Mouse (Mus musculus) hindbrain, embryonic 15.5 days (tissue): Measurements from ENCODE around the gene Atp5d. TPM values are rescaled to one million over a fixed set of nuclear protein-coding genes. Genes with fewer than 3 reads are reported as not detected.

Experiments
- ATAC-seq: fragments of 200-750 bp; cut with Nextera tagmentation; 2 replicates; pipeline ENCODE4 v1.8.0; 2017; ENCODE audit warnings: low read depth, moderate number of reproducible peaks, moderate TSS enrichment; ENCODE audit not compliant: low FRiP score
- H3K27ac ChIP-seq: fragments of 300-500 bp; sonication (generic); replicated peaks from 2 replicates; pipeline ENCODE4 v1.5.1; 2015; ENCODE audit warnings: mild to moderate bottlenecking, inconsistent platforms
- H3K27me3 ChIP-seq: fragments of 300-500 bp; sonication (generic); 2 replicates; pipeline ENCODE4 v1.6.1; 2015; ENCODE audit warnings: control low read depth, inconsistent platforms
- H3K36me3 ChIP-seq: fragments of 300-500 bp; sonication (generic); 2 replicates; pipeline ENCODE4 v1.6.1; 2015; ENCODE audit warnings: control low read depth, inconsistent platforms
- H3K4me1 ChIP-seq: fragments of 300-500 bp; sonication (generic); replicated peaks from 2 replicates; pipeline ENCODE4 v1.6.1; 2015; ENCODE audit warnings: control low read depth, inconsistent platforms
- H3K4me2 ChIP-seq: fragments of 300-500 bp; sonication (generic); 2 replicates; pipeline ENCODE4 v1.6.1; 2015; ENCODE audit warnings: moderate library complexity, mild to moderate bottlenecking, inconsistent platforms
- H3K4me3 ChIP-seq: fragments of 300-500 bp; sonication (generic); 2 replicates; pipeline ENCODE4 v1.5.1; 2015; ENCODE audit warnings: mild to moderate bottlenecking, inconsistent platforms
- H3K9ac ChIP-seq: fragments of 300-500 bp; sonication (generic); 2 replicates; pipeline ENCODE4 v1.6.1; 2015; ENCODE audit warnings: inconsistent platforms
- H3K9me3 ChIP-seq: fragments of 300-500 bp; sonication (generic); 2 replicates; pipeline ENCODE4 v1.6.1; 2016; ENCODE audit warnings: control low read depth, inconsistent platforms
- WGBS: fragments of 180-500 bp; shearing (Covaris S2); methylation state at CpG from one replicate; pipeline ENCODE4 v1.1.7; 2015; 5-methylcytosine and 5-hydroxymethylcytosine counted together
- polyA plus RNA-seq: library from polyadenylated mRNA; unstranded; fragments of >200 nt; fragmentation: Nextera tagmentation; extraction: Ambion mirVana; gene quantifications from 2 replicates; pipeline ENCODE4 v1.2.1, GENCODE M21; 2015

Gene Atp5d
- polyA plus RNA-seq, 1 experiment from 2014 or later: 517 TPM

DNA sequence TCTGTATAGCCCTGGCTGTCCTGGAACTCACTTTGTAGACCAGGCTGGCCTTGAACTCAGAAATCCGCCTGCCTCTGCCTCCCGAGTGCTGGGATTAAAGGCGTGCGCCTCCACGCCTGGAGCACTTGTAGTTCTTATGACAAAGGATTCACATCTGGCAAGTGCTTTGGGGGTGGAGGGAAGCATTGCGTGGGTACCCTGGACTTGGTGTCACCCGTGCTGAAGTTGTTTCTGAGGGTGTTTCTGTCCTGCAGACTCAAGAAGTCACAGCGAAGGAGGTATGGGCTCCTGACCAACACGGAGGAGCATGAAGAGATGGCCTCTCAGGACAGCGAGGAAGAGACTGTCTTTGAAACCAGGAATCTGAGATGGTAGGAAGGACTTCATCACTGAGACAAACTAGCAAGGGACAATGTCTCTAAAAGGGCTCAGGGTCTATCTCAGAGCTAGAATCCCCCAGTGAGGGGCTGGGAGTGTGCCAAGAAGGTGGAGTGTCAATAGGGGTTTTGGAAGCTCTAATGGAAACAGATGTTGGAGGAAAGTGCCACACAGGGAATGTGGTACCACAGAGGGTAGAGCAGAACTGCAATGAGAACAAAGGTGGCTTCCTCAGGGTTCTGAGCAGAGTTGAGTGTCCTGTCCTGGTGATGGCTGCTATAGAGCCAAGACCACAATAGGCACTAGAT is 35.7 kb downstream of the Atp5d start:
- H3K27me3 ChIP-seq: no peaks in the 10 kb centered on the region
- peaks cover 39% of the 10 kb centered on the region for H3K4me1 ChIP-seq
- H3K9me3 ChIP-seq: no peaks in the 10 kb centered on the region
- H3K9ac ChIP-seq: no peak overlapping the region
- H3K36me3 ChIP-seq: peaks cover 25% of the 10 kb centered on the region
- ATAC-seq: no peak
- no peak overlapping the region for H3K4me3 ChIP-seq
- no peak overlapping the region for H3K27ac ChIP-seq
- H3K4me2 ChIP-seq: no peak overlapping the region
- WGBS: 88% methylated on average over 10 of the region's 10 CpGs

DNA sequence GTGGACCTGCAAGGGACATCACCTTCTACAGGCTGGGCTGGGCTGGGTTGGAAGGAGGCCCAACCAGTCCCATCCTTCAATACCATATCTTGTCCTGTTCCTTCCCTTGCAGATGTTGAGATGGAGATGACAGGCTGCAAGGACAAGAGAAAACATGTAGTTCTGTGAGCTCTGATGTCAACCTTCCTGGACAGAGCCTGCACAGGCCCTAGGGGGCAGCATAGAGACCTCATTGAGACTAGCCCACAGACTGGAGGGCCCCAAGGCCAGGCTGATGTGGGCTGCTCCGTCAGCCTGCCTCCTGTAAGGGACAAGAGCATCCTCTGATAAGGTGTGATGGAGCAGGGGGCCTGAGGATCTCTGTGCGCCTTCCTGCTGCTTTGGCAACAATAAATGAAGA is 36.3 kb downstream of the Atp5d start:
- H3K4me1 ChIP-seq: peaks cover 33% of the 10 kb centered on the region
- H3K4me3 ChIP-seq: no peak overlapping the region
- no peak for ATAC-seq
- H3K9me3 ChIP-seq: no peaks in the 10 kb centered on the region
- no peak overlapping the region for H3K9ac ChIP-seq
- no peak overlapping the region for H3K27ac ChIP-seq
- H3K36me3 ChIP-seq: peaks cover 25% of the 10 kb centered on the region
- no peaks in the 10 kb centered on the region for H3K27me3 ChIP-seq
- WGBS: 44% methylated on average over 2 of the region's 2 CpGs
- H3K4me2 ChIP-seq: no peak overlapping the region

DNA sequence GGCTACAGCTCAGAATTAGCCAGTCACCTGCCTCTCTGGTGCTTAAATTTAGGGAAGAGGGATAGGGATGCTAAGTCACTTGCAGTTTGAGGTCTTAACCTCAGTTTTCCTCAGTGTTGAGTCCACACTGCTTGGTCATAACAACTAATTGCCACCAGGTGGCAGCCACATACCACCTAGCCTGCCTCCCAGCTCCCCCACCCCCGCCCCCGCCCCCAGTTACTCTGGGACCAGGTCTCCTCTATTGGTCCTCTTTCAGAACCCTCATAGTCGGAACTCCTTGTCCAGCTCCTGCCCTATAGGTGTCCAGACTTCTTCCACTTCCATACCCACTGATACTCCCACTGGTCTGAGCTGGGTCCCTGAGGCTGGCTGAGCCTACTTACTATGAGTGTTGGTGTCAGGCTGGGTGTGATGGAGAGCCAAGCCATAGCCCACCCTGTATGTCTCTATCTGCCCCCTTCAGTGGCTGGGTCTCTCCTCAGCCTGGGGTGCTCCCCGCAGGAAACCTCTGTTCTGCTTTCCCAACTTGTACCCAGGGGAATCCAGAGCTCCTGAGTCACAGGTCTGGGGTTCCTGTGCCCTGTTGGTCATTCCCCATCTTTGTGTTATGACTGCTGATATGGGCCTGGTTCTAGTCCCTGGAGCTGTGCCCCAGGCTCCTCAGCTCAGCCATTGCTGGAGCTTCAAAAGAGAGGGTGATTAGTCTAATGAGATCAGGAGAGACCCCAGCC is 37.3 kb downstream of the Atp5d start:
- Histone ChIP-seq H3K4me2 (no peak overlapping the region), H3K36me3 (peaks cover 17% of the 10 kb centered on the region), H3K9ac (no peak overlapping the region)

DNA sequence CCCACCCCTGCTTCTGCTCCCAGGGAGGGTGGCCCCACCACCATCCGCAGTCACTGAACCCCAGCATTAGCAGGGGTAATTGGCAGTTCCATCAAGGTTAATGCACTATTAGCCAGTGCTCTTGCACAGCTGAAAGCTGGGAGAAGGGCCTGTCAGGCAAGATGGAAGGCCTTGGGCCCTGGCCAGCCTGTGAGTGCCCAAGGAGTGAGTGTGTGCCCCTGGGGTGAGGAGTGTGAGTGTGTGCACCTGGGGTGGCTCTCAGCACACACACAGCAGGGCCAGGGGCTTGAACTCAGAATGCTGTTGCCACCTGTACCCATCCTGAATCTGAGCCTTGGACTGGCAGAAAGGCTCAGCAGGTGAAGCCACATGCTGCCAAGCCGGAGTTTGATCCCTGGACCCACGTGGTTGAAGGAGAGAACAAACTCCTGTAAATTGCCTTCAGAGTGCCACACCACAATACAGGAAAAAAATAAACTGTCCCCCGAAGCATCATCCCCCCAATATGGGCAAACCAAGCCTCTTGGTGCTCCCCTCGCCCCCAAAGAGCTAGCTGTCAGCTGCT is 37.9 kb downstream of the Atp5d start:
- 74% methylated on average over 5 of the region's 5 CpGs for WGBS
- ATAC-seq: no peak
- H3K4me1 ChIP-seq: peaks cover 41% of the 10 kb centered on the region
- no peak overlapping the region for H3K4me3 ChIP-seq
- H3K27me3 ChIP-seq: no peaks in the 10 kb centered on the region
- H3K36me3 ChIP-seq: peaks cover 10% of the 10 kb centered on the region
- no peak overlapping the region for H3K27ac ChIP-seq
- H3K9me3 ChIP-seq: no peaks in the 10 kb centered on the region
- no peak overlapping the region for H3K9ac ChIP-seq
- no peak overlapping the region for H3K4me2 ChIP-seq

More for the DNA sequence above, 37.3 kb downstream of the Atp5d start:
- Histone ChIP-seq H3K4me1 (peaks cover 37% of the 10 kb centered on the region), H3K27me3 (no peaks in the 10 kb centered on the region), H3K9me3 (no peaks in the 10 kb centered on the region), H3K27ac (no peak overlapping the region), H3K4me3 (no peak overlapping the region)
- ATAC-seq: 0 out of 2 replicates have a peak, but pooled peaks have one; percentile 5
- 19% methylated on average over 4 of the region's 4 CpGs for WGBS

DNA sequence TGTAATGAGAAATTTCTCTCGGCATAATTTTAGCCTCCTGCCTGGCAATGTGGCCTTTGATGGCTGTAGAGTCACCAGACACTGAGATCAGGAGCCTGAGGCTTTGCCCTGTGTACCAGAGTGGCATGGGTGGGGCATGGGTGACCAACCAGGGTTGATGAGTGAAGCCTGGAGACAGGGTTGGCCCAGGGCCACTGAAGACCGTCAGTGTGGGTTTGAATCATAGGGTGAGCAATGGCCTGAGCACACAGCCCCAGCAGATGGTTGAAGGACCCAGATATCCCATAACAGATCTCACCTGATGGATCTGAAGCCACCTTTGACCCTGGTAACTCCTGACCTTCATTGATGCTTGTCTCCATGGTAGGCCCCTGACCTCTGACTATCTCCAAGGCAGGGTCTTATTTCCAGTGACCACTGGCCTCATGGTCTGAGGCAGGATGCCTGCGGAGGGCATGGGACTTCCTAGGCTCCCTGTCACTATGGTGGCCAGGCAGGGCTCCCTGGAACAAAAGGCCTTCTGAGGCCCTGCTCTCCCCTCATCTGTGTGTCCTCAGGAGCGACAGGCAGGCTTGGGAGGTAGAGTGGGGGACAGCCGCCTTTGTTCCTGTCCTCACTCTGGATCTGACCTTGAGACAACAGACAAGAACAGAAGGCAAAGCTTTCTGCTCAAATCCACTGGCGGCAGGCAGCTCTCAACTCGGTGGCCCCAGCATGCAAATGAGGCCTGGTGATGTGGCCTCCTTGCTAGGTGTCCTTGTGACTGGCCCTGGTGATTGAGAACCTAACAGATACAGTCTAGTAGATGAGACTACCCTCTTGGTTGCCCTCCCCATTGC is 39.2 kb downstream of the Atp5d start:
- H3K9ac ChIP-seq: no peak overlapping the region
- H3K4me1 ChIP-seq: peaks cover 40% of the 10 kb centered on the region
- no peak overlapping the region for H3K27ac ChIP-seq
- no peak overlapping the region for H3K4me3 ChIP-seq
- no peaks in the 10 kb centered on the region for H3K36me3 ChIP-seq
- H3K4me2 ChIP-seq: no peak overlapping the region
- no peaks in the 10 kb centered on the region for H3K9me3 ChIP-seq
- no peak for ATAC-seq
- 45% methylated on average over 7 of the region's 7 CpGs for WGBS
- H3K27me3 ChIP-seq: no peaks in the 10 kb centered on the region

DNA sequence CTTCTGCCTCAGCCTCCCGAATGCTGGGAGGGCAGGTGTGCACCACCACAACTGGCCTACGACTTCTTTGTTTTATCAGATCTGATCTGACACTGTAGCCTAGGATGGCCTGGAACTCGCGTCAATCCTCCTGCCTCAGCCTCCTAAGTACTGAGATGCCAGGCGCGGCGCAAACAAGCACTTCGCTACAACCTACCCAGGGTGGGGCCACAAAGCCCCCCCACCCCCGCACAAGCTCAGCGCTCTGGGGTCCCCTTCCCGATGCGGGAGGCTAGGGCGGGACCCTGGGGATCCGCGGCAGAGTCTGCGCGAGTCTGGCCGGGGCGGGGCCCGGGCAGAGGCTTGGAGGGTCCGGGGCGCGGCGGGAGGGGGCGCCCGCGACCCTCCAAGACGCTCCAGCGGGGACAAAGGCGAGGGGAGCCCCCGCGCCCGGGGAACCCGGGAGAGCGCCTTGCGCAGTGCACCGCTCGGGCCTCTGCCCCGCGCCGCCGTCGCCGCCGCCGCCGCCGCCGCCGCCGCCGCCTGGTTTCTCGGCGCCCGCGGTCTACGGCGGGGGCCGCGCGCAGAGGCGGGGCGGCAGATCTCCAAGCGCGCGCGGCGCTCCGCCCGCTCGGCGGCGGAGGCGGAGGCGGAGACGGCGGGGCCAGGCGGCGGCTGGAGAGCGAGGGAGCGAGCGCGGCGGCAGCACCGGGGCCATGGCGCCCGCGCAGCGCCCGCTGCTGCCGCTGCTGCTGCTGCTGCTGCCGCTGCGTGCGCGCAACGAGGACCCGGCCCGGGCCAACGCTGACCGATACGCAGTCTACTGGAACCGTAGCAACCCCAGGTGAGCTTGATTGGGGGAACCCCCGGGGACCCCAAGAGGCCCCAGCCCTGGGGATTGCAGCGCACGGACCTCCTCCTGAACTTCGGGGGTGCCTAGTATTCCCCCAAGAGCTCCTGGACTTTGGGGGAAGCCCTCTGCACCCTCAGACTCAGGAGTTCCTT is 40.9 kb downstream of the Atp5d start, which contains the start of gene Efna2:
Efna2 (plus strand) TSS at position 415 of the 984 bp plus-strand sequence.
- WGBS: 2% methylated on average over 55 of the region's 106 CpGs
- Histone ChIP-seq H3K4me1 (peaks cover 32% of the 10 kb centered on the region), H3K27me3 (no peaks in the 10 kb centered on the region)

DNA sequence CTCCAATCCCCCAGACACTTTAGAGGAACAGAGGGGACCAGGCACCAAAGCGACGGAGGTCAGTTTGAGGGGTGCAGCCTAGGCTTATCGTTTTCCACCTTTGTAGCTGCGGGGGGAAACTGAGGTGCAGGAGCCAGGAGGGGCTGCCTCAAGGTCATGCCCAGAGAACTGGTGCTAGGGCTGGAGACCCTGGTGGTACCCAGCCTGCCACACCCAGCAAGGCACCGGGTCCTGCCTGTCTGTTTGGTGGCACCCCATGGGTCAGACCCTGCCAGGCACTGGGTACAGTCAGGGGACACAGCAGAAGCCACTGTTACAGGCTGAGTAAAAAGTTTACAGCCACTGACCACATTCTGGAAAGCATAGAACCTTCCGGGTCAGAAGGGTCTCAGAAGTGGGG is 41.9 kb downstream of the Atp5d start:
- peak overlapping the region; percentile 81 for H3K9ac ChIP-seq
- ATAC-seq: no peak
- H3K4me2 ChIP-seq: peak overlapping the region; percentile 83
- peaks cover 32% of the 10 kb centered on the region for H3K4me1 ChIP-seq
- H3K36me3 ChIP-seq: no peaks in the 10 kb centered on the region
- H3K27me3 ChIP-seq: no peaks in the 10 kb centered on the region
- 49% methylated on average over 6 of the region's 6 CpGs for WGBS
- H3K9me3 ChIP-seq: no peaks in the 10 kb centered on the region
- no peak overlapping the region for H3K27ac ChIP-seq
- H3K4me3 ChIP-seq: peak overlapping the region; percentile 83

More for the DNA sequence above, 40.9 kb downstream of the Atp5d start, which contains the start of gene Efna2:
- peak within 1 kb of the TSS; percentile 71 for H3K27ac ChIP-seq
- H3K4me2 ChIP-seq: peak within 1 kb of the TSS; percentile 83
- ATAC-seq: peak; percentile 72
- H3K9me3 ChIP-seq: no peaks in the 10 kb centered on the region
- no peaks in the 10 kb centered on the region for H3K36me3 ChIP-seq
- peak within 1 kb of the TSS; percentile 81 for H3K9ac ChIP-seq
- peak within 1 kb of the TSS; percentile 83 for H3K4me3 ChIP-seq

DNA sequence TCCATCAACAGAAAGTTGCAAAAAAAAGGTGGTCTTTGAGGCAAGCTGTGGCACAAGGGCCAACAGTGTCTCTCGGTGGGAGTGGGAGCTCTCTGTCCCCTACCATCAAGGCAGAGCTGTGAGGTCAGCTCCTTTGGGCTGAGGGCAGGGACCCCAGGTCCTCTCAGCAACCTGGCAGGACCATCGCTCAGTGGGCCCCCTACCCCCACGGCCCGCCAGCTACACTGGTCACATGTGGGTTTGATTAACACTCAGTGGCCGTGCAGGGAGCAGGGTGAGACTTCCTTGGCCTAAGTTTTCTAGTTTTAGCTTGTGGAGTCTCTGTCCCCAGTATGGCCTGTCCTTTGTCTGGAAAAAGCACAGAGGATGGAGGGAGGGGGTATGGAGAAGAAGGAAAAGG is 42.4 kb downstream of the Atp5d start:
- peak overlapping the region; percentile 81 for H3K9ac ChIP-seq

DNA sequence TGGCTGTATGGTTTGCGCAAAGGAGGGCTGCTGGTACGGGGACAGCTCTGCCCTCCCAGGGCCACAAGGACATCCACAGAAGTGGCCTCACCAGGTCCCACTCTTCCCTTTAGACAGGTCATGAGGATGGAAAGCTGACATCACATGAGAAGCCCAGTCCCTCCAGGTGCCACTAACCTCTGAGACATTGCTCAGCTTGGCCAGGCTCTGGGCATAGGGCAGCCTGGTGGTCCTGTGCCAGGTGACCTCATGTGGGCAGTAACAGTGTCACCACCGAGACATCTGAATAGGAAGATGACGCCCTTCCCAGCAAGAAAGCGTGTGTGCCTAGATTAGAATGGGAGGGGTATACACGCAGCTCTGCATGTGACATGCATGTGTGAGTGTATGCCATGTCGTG is 44.1 kb downstream of the Atp5d start:
- no peak for ATAC-seq
- Histone ChIP-seq H3K4me2 (no peak overlapping the region), H3K9ac (no peak overlapping the region)

More for the DNA sequence above, 42.4 kb downstream of the Atp5d start:
- ATAC-seq: no peak
- H3K9me3 ChIP-seq: no peaks in the 10 kb centered on the region
- H3K27ac ChIP-seq: no peak overlapping the region
- H3K4me3 ChIP-seq: peak overlapping the region; percentile 83
- H3K27me3 ChIP-seq: no peaks in the 10 kb centered on the region
- peaks cover 30% of the 10 kb centered on the region for H3K4me1 ChIP-seq
- WGBS: 35% methylated on average over 5 of the region's 5 CpGs
- peak overlapping the region; percentile 83 for H3K4me2 ChIP-seq
- no peaks in the 10 kb centered on the region for H3K36me3 ChIP-seq

DNA sequence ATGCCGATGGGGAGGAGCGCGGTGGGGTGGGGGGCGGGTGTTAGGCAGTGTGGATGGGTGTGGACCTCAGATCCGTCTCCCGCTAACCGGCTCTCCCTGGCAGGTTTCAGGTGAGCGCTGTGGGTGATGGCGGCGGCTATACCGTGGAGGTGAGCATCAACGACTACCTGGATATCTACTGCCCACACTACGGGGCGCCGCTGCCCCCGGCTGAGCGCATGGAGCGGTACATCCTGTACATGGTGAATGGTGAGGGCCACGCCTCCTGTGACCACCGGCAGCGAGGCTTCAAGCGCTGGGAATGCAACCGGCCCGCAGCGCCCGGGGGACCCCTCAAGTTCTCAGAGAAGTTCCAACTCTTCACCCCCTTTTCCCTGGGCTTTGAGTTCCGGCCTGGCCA is 48.2 kb downstream of the Atp5d start:
- no peak for ATAC-seq
- Histone ChIP-seq H3K36me3 (peaks cover 9% of the 10 kb centered on the region; the same call in 1 of the 2 replicates), H3K9ac (no peak overlapping the region), H3K27me3 (no peaks in the 10 kb centered on the region; the same call in 1 of the 2 replicates), H3K4me3 (no peak overlapping the region), H3K9me3 (no peaks in the 10 kb centered on the region), H3K4me1 (peaks cover 27% of the 10 kb centered on the region), H3K4me2 (no peak overlapping the region), H3K27ac (no peak overlapping the region)
- WGBS: 41% methylated on average over 27 of the region's 27 CpGs

More for the DNA sequence above, 44.1 kb downstream of the Atp5d start:
- H3K27me3 ChIP-seq: no peaks in the 10 kb centered on the region
- peaks cover 29% of the 10 kb centered on the region for H3K4me1 ChIP-seq
- WGBS: 91% methylated on average over 7 of the region's 7 CpGs
- no peak overlapping the region for H3K27ac ChIP-seq
- H3K9me3 ChIP-seq: no peaks in the 10 kb centered on the region
- no peaks in the 10 kb centered on the region for H3K36me3 ChIP-seq
- no peak overlapping the region for H3K4me3 ChIP-seq
